Mouse (Mus musculus): ENCODE measurements around the gene Accs. TPM values are rescaled to one million over a fixed set of nuclear protein-coding genes. Genes with fewer than 3 reads are reported as not detected.
A peak's percentile ranks its signal among the peaks of the same experiment; 100 is the strongest.

Gene Accs
- total RNA-seq, 2 experiments from 2014 or later: 2.5 to 4.0 TPM

- intact Hi-C loops (cut with DNase I): no loop called here
- no peak for DNase-seq (ENCODE audit: low spot score in 2 of 2)
Measured at GRCm38 (mm10) chr2:93805066-93805465, 44.7 kb downstream of the Accs start.

GRCm38 (mm10) chr2:93802947-93803346, 46.8 kb downstream of the Accs start:
- intact Hi-C loops (cut with DNase I): no loop called here
- no peak for DNase-seq (ENCODE audit: low spot score in 2 of 2)

DNA sequence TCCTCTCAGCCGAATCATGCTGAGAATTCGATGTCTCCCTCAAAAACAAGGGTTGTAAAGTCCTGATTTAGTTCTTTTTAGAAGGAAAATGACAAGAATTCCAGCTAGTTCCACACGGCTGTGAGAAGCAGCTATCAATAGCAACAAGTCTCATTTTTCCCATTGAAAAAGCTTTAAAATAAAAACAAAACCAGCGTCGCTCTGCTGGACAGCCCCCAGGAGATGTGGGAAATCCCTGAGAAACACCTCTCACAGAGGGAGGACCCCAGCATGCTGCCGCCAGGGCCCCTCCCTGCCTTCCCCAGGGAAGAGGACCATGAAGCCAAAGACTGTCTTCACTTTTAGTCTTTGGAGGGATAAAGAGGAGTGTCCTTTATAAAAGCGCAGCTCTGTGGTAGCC, 48.6 kb downstream of the Accs start:
- DNase-seq (ENCODE audit: low spot score in 2 of 2): no peak
- intact Hi-C loops (cut with DNase I): no loop called here

DNA sequence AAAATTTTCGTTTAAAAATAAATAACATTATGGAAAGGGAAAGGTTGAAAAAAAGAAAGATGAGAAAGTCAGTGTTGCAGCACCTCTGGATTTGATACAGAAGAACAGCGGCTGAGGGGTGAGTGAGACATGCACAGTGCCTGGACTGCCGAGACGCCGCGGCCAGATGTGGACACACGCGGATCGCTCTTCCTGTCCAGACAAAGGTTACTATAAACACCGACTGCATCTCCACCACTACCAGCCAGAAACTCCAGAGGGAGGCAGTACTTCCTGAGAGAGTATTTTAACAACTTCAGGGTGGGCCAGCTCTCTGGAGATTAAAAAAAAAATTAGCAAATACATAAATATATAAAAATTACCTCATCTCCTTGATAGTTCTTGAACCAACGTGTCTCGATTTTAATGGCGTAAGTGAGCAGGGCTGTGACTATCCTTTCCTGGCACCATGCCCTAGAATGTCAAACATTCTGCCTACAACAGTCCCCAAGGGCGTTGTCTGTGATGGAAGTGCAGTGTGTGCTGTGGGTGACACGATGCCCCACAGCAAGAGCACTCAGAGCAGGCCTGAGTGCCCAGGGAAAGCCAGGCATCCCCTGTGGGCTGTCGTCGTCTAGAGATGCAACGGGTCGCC, 52.5 kb downstream of the Accs start:
- no peak for DNase-seq (ENCODE audit: low spot score in 2 of 2)
- intact Hi-C loops (cut with DNase I): no loop called here

GRCm38 (mm10) chr2:93794375-93794774, 55.4 kb downstream of the Accs start:
- DNase-seq (ENCODE audit: low spot score in 2 of 2): no peak
- intact Hi-C loops (cut with DNase I): no loop called here

DNA sequence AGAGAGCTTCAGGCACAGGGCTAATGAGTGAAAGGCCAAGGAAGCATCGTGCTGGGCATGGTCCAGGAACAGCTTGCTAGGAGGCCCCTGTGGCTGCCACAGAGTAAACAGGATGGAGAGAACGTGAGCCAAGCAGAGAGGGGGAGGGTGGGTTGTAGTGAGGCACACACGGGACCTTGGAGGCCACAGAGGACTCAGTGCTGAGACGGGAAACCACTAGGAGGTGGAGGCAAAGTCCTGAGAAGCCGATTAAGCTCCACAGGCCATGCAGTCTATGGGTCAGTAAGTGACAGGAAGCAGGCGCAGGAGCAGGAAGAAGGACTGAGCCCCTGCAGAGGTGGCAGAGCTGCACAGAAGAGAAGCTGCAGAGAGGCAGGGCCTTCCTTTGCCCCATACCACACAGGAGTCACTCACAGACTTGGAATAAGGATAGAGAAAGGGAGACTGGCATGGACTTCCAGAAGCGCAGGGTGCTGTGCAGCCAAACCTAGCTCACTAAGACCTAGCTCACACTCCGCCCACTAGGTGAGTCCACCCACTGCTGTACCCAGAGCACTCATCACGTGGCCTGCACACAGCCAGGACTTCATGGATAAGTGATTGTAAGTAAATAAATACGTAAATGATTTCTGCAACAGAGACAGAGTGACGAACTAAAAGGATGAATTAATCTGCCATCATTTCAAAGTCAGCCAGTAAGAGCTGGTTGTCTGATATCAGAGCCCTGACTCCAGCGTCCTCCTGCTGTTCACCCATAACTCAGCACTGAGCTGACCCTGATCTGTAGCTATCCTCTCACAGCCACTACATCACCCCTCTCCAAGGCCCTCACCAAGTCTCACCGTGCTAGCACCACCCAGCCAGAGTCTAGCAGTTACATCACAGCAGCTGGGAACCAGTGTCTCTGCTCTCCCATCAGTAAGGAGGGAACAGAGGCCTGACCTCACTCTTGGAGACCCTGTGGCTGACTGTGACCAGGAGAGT, 57.9 kb downstream of the Accs start:
- peak in 1 of 2 experiments; percentile 46 for DNase-seq (ENCODE audit: low spot score in 2 of 2)
- intact Hi-C loops (cut with DNase I): no loop called here

GRCm38 (mm10) chr2:93790798-93791345, 58.9 kb downstream of the Accs start:
- intact Hi-C loops (cut with DNase I): no loop called here

GRCm38 (mm10) chr2:93788557-93788956, 61.2 kb downstream of the Accs start:
- intact Hi-C loops (cut with DNase I): loop anchor here (10.0 kb wide), 2 partner anchors 124 to 574 kb away; no protein-coding TSS in a partner anchor
- no peak for DNase-seq (ENCODE audit: low spot score in 2 of 2)

More at GRCm38 (mm10) chr2:93790798-93791345, 58.9 kb downstream of the Accs start:
- DNase-seq (ENCODE audit: low spot score in 2 of 2): no peak

- intact Hi-C loops (cut with DNase I): loop anchor here (2.0 to 10.0 kb wide), 3 partner anchors 121 to 571 kb away; no protein-coding TSS in a partner anchor
- peak; percentile 71 to 76 for DNase-seq (ENCODE audit: low spot score in 2 of 2)
Measured at GRCm38 (mm10) chr2:93786175-93786574, 63.6 kb downstream of the Accs start.

- intact Hi-C loops (cut with DNase I): loop anchor here (10.0 kb wide), 2 partner anchors 121 to 571 kb away; no protein-coding TSS in a partner anchor
- DNase-seq (ENCODE audit: low spot score in 2 of 2): no peak
Measured at GRCm38 (mm10) chr2:93785432-93785798, 64.3 kb downstream of the Accs start.

DNA sequence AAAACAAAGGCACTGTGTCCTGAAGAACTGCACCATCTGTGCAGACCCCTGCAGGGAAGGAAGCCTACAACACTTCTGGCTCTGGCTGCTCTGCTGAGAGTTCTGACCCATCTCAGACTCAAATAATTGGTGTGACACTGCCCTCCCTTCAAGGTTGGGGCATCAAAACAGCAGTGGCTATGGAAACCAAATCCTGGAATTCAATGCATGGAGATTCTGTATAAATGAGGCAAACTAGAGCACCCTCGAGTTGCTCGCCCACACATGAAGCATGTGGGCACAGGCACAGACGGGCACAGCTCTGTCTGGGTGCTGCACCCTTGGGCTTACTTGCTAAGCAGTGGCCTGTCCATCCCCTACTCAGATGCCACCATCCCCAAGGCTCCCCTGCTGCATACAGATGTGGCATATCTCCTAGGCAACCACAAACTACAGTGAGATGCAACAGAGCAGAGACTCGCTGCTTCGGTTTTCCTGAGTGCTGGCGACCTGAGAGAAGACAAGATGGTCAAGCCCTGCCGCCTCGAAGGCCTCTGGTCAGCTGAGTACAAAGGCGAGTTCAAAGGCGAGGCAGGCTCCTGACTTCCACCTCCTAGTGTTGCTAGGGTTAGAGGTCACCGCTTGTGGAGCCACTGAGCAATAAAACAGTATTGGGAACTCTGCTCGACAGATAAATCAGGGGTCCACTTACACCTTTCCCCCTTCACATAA, 64.9 kb downstream of the Accs start:
- intact Hi-C loops (cut with DNase I): loop anchor here (10.0 kb wide), 2 partner anchors 120 to 570 kb away; no protein-coding TSS in a partner anchor
- DNase-seq (ENCODE audit: low spot score in 2 of 2): peak; percentile 35 to 42

DNA sequence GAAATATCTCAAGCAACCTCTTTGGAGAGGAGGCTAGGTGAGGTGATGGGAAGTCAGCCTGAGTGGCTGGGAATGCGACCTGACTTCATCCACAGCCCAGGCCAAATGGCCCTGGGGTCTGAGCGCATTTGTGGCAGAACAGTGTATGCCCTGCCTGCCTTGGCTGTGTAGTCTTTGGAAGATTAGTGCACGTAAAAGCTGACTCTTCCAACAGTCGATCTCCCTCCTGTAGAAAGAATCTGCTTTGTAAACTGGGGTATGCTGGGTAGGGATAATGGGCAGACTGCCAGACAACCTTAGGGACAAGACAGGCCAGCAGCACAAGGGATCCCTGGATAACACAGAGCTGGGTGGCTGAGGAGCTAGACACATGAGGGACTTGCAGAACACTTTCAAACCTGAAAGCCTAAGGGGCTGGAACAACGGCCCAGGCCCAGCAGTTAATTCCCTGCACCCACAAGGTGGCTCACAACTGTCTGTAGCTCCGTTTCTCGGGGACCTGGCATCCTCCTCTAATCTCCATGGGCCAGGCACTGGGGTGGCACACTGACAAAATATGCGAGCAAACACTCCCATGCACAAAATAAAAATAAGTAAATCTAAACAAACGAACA, 65.7 kb downstream of the Accs start:
- intact Hi-C loops (cut with DNase I): loop anchor here (10.0 kb wide), 2 partner anchors 119 to 569 kb away; no protein-coding TSS in a partner anchor
- no peak for DNase-seq (ENCODE audit: low spot score in 2 of 2)

Other genes with a start within 250 kb of the Accs start
- 1 to 10 TPM in 1 of 2 experiments, under 1 TPM in 1; 0.69 to 1.5 TPM for gene Alx4, start 207.6 kb downstream of the Accs start, total RNA-seq (2021)
- 10 to 100 TPM; 49.3 to 54.2 TPM for gene Ext2, start 27.4 kb downstream of the Accs start, total RNA-seq (2021)
- 1 to 10 TPM in 1 of 2 experiments, under 1 TPM in 1; 0.79 to 1.7 TPM for gene Accsl, start 19.2 kb upstream of the Accs start, total RNA-seq (2021)
- 10 to 100 TPM; 45.1 to 54.3 TPM for gene Gm13889, start 107.3 kb upstream of the Accs start, total RNA-seq (2021)
- gene Gm27027, start 146.4 kb upstream of the Accs start, total RNA-seq (2021): 1 to 10 TPM in 1 of 2 experiments, not detected in 1; 1.2 TPM
- 10 to 100 TPM; 22.2 to 25.3 TPM for gene Alkbh3, start 160.9 kb upstream of the Accs start, total RNA-seq (2021)

Data from left cerebral cortex, postnatal 36 days (tissue).